Mouse (Mus musculus) skeletal muscle tissue, adult 2 months (tissue): ENCODE measurements around the gene Fyb2.

Experiments
- DNase-seq: peaks from one replicate; pipeline ENCODE4 v3.0.0-alpha.2; 2012; ENCODE audit warnings: low read depth, low spot score

The Fyb2 gene

GRCm38 (mm10) chr4:104913291-104914129 is at the start of gene Fyb2:
Fyb2 (plus strand) TSS chr4:104913456.
- no peak for DNase-seq

- no peak for DNase-seq
These were observed 48.9 kb upstream of the Fyb2 start for GRCm38 (mm10) chr4:104864397-104864796.

- no peak for DNase-seq
These were observed 43.7 kb upstream of the Fyb2 start for GRCm38 (mm10) chr4:104869581-104869980.

- no peak for DNase-seq
These were observed 43.1 kb upstream of the Fyb2 start for GRCm38 (mm10) chr4:104870196-104870595.

GRCm38 (mm10) chr4:104875832-104876231 is 37.4 kb upstream of the Fyb2 start:
- no peak for DNase-seq

- no peak for DNase-seq
These were observed 36.9 kb upstream of the Fyb2 start, which contains the start of gene C8a for GRCm38 (mm10) chr4:104876323-104876722. C8a (minus strand) TSS chr4:104876398.

- no peak for DNase-seq
These were observed 25.8 kb upstream of the Fyb2 start for GRCm38 (mm10) chr4:104887486-104887885.

- no peak for DNase-seq
These were observed 24.6 kb upstream of the Fyb2 start for GRCm38 (mm10) chr4:104888499-104889262.

GRCm38 (mm10) chr4:104891708-104892107 is 21.5 kb upstream of the Fyb2 start:
- no peak for DNase-seq

GRCm38 (mm10) chr4:104893588-104893987 is 19.7 kb upstream of the Fyb2 start:
- DNase-seq = no peak

- peak; percentile 43 for DNase-seq
These were observed 19.1 kb upstream of the Fyb2 start for GRCm38 (mm10) chr4:104894004-104894734.

GRCm38 (mm10) chr4:104902836-104903235 is 10.4 kb upstream of the Fyb2 start:
- no peak for DNase-seq

- DNase-seq = no peak
These were observed 8.2 kb upstream of the Fyb2 start for GRCm38 (mm10) chr4:104905049-104905448.

GRCm38 (mm10) chr4:104911685-104912084 is 1.6 kb upstream of the Fyb2 start:
- DNase-seq = peak; percentile 21

- DNase-seq = no peak
These were observed 1.5 kb downstream of the Fyb2 start for GRCm38 (mm10) chr4:104914711-104915247.

GRCm38 (mm10) chr4:104918017-104918416 is 4.8 kb downstream of the Fyb2 start:
- no peak for DNase-seq

GRCm38 (mm10) chr4:104925383-104925782 is 12.1 kb downstream of the Fyb2 start:
- no peak for DNase-seq

- no peak for DNase-seq
These were observed 15.9 kb downstream of the Fyb2 start for GRCm38 (mm10) chr4:104929165-104929564.

- no peak for DNase-seq
These were observed 20.4 kb downstream of the Fyb2 start for GRCm38 (mm10) chr4:104933620-104934019.

GRCm38 (mm10) chr4:104934997-104935396 is 21.7 kb downstream of the Fyb2 start:
- DNase-seq = no peak

GRCm38 (mm10) chr4:104935436-104935835 is 22.2 kb downstream of the Fyb2 start:
- no peak for DNase-seq

- no peak for DNase-seq
These were observed 22.8 kb downstream of the Fyb2 start for GRCm38 (mm10) chr4:104936011-104936410.
